Mouse (Mus musculus) heart, postnatal 0 days (tissue): ENCODE measurements around the gene Stt3b. TPM values are rescaled to one million over a fixed set of nuclear protein-coding genes. Genes with fewer than 3 reads are reported as not detected.

Source experiments
- ATAC-seq: fragments of 200-750 bp; cut with Nextera tagmentation; 2 replicates; pipeline ENCODE4 v1.8.0; 2017; ENCODE audit warnings: low read depth, moderate number of reproducible peaks, moderate library complexity; ENCODE audit not compliant: insufficient read depth
- DNase-seq: peaks from one replicate; pipeline ENCODE4 v3.0.0-alpha.2; 2016; ENCODE audit warnings: low spot score
- H3K27ac ChIP-seq: fragments of 300-500 bp; sonication (generic); 2 replicates; pipeline ENCODE4 v1.5.1; 2014; ENCODE audit warnings: low read depth, mild to moderate bottlenecking
- H3K27me3 ChIP-seq: fragments of 300-500 bp; sonication (generic); 2 replicates; pipeline ENCODE4 v1.6.1; 2014; ENCODE audit warnings: low read length, mixed read lengths; ENCODE audit not compliant: control insufficient read depth, insufficient read depth
- H3K36me3 ChIP-seq: fragments of 300-500 bp; sonication (generic); replicated peaks from 2 replicates; pipeline ENCODE4 v1.6.1; 2014; ENCODE audit warnings: low read length, mixed read lengths; ENCODE audit not compliant: control insufficient read depth, insufficient read depth
- H3K4me1 ChIP-seq: fragments of 300-500 bp; sonication (generic); 2 replicates; pipeline ENCODE4 v1.6.1; 2014; ENCODE audit warnings: antibody characterized with exemption; ENCODE audit not compliant: control insufficient read depth, insufficient read depth
- H3K4me2 ChIP-seq: fragments of 300-500 bp; sonication (generic); 2 replicates; pipeline ENCODE4 v1.6.1; 2014; ENCODE audit warnings: low read depth, mild to moderate bottlenecking, low read length, moderate library complexity
- H3K4me3 ChIP-seq: fragments of 300-500 bp; sonication (generic); 2 replicates; pipeline ENCODE4 v1.5.1; 2014; ENCODE audit warnings: low read depth, low read length
- H3K9ac ChIP-seq: fragments of 300-500 bp; sonication (generic); replicated peaks from 2 replicates; pipeline ENCODE4 v1.6.1; 2014; ENCODE audit warnings: low read depth, low read length, mixed read lengths
- H3K9me3 ChIP-seq: fragments of 300-500 bp; sonication (generic); replicated peaks from 2 replicates; pipeline ENCODE4 v1.6.1; 2016; ENCODE audit warnings: low read length; ENCODE audit not compliant: control insufficient read depth
- CTCF ChIP-seq: IDR thresholded peaks from 2 replicates; pipeline ENCODE4 v1.5.1; 2016; ENCODE audit warnings: antibody characterized with exemption, control low read depth, low read depth
- EP300 ChIP-seq: IDR thresholded peaks from 2 replicates; pipeline ENCODE4 v1.6.1; 2016; ENCODE audit warnings: antibody characterized with exemption, low read depth
- WGBS: fragments of 180-500 bp; shearing (Covaris S2); extraction: QIAGEN DNeasy Blood & Tissue Kit; methylation state at CpG from one replicate; pipeline ENCODE4 v1.1.7; 2014; 5-methylcytosine and 5-hydroxymethylcytosine counted together
- polyA plus RNA-seq: library from polyadenylated mRNA; unstranded; fragments of >200 nt; fragmentation: Nextera tagmentation; extraction: Ambion mirVana; gene quantifications from 2 replicates; pipeline ENCODE4 v1.2.1, GENCODE M21; 2015
- total RNA-seq: library from RNA; depleted of rRNA; stranded (reverse); fragments of >200 nt; gene quantifications from 2 replicates; pipeline ENCODE4 v1.2.3, GENCODE M21; 2014; ENCODE audit warnings: low replicate concordance

Gene Stt3b
- total and polyA plus RNA-seq, 2 experiments from 2014 or later: 33.9 to 67.1 TPM

GRCm38 (mm10) chr9:115338816-115339215 lies 28.6 kb upstream of the Stt3b start:
- no peak overlapping the region for H3K27ac ChIP-seq
- H3K4me2 ChIP-seq: no peak overlapping the region
- no peak for ATAC-seq
- no peak for TF ChIP-seq CTCF
- TF ChIP-seq EP300: no peak
- no peak overlapping the region for H3K9ac ChIP-seq
- WGBS: 48% methylated on average over 6 of the region's 6 CpGs
- 0 out of 2 replicates have a peak, but pooled peaks cover 2% of the 10 kb centered on the region for H3K27me3 ChIP-seq
- H3K4me3 ChIP-seq: no peak overlapping the region
- H3K36me3 ChIP-seq: no peaks in the 10 kb centered on the region
- no peak for DNase-seq
- H3K4me1 ChIP-seq: no peaks in the 10 kb centered on the region
- H3K9me3 ChIP-seq: no peaks in the 10 kb centered on the region

GRCm38 (mm10) chr9:115333016-115333415 lies 22.8 kb upstream of the Stt3b start:
- Histone ChIP-seq H3K4me3 (no peak overlapping the region), H3K9me3 (no peaks in the 10 kb centered on the region), H3K27me3 (0 out of 2 replicates have a peak, but pooled peaks cover under 1% of the 10 kb centered on the region), H3K4me1 (no peaks in the 10 kb centered on the region; the same call in 1 of the 2 replicates), H3K27ac (no peak overlapping the region), H3K9ac (no peak overlapping the region), H3K36me3 (no peaks in the 10 kb centered on the region), H3K4me2 (peak overlapping the region; percentile 10; the same call in 1 of the 2 replicates)
- peak; percentile 96 for TF ChIP-seq EP300
- TF ChIP-seq CTCF: no peak
- ATAC-seq (peak; percentile 89), DNase-seq (no peak)
- 44% methylated on average over 12 of the region's 12 CpGs for WGBS

GRCm38 (mm10) chr9:115332339-115332738 lies 22.1 kb upstream of the Stt3b start:
- H3K9me3 ChIP-seq: no peaks in the 10 kb centered on the region
- no peaks in the 10 kb centered on the region for H3K36me3 ChIP-seq
- TF ChIP-seq EP300 (no peak), CTCF (no peak)
- H3K4me2 ChIP-seq: no peak overlapping the region
- H3K27me3 ChIP-seq: no peaks in the 10 kb centered on the region
- H3K4me1 ChIP-seq: no peaks in the 10 kb centered on the region; the same call in 1 of the 2 replicates
- WGBS: 89% methylated on average over 7 of the region's 7 CpGs
- H3K27ac ChIP-seq: no peak overlapping the region
- no peak overlapping the region for H3K4me3 ChIP-seq
- H3K9ac ChIP-seq: no peak overlapping the region
- DNase-seq: no peak
- ATAC-seq: no peak

- no peak overlapping the region for H3K4me3 ChIP-seq
- H3K9me3 ChIP-seq: no peaks in the 10 kb centered on the region
- H3K27me3 ChIP-seq: no peaks in the 10 kb centered on the region
- 28% methylated on average over 6 of the region's 6 CpGs for WGBS
- H3K4me2 ChIP-seq: no peak overlapping the region
- H3K4me1 ChIP-seq: no peaks in the 10 kb centered on the region; the same call in 1 of the 2 replicates
- TF ChIP-seq CTCF (no peak), EP300 (no peak)
- peak; percentile 45 for DNase-seq
- no peak overlapping the region for H3K27ac ChIP-seq
- no peaks in the 10 kb centered on the region for H3K36me3 ChIP-seq
- no peak overlapping the region for H3K9ac ChIP-seq
- ATAC-seq: no peak
Measured at GRCm38 (mm10) chr9:115330861-115331476, 20.7 kb upstream of the Stt3b start.

- Histone ChIP-seq H3K27me3 (no peaks in the 10 kb centered on the region), H3K9me3 (no peaks in the 10 kb centered on the region), H3K4me3 (no peak overlapping the region), H3K36me3 (no peaks in the 10 kb centered on the region), H3K4me2 (no peak overlapping the region), H3K4me1 (no peaks in the 10 kb centered on the region), H3K27ac (no peak overlapping the region), H3K9ac (no peak overlapping the region)
- 92% methylated on average over 4 of the region's 4 CpGs for WGBS
- no peak for DNase-seq
- no peak for TF ChIP-seq CTCF
- ATAC-seq: no peak
Measured at GRCm38 (mm10) chr9:115326533-115326890, 16.3 kb upstream of the Stt3b start.

- no peaks in the 10 kb centered on the region for H3K36me3 ChIP-seq
- H3K4me2 ChIP-seq: no peak overlapping the region
- DNase-seq (no peak), ATAC-seq (no peak)
- no peaks in the 10 kb centered on the region for H3K4me1 ChIP-seq
- no peaks in the 10 kb centered on the region for H3K9me3 ChIP-seq
- no peak overlapping the region for H3K4me3 ChIP-seq
- no peaks in the 10 kb centered on the region for H3K27me3 ChIP-seq
- no peak overlapping the region for H3K9ac ChIP-seq
- H3K27ac ChIP-seq: no peak overlapping the region
- TF ChIP-seq EP300 (no peak), CTCF (no peak)
- WGBS: 72% methylated on average over 13 of the region's 13 CpGs
Measured at GRCm38 (mm10) chr9:115325831-115326532, 15.8 kb upstream of the Stt3b start.
